Mouse (Mus musculus) C2C12 (cell line): ENCODE data around the gene Capn5. TPM values are rescaled to one million over a fixed set of nuclear protein-coding genes. Genes with fewer than 3 reads are reported as not detected.

Experiments
- H3K27me3 ChIP-seq: one replicate; pipeline ENCODE4 v1.6.1; 2011; ENCODE audit not compliant: control insufficient read depth, insufficient read depth, insufficient read length
- H3K36me3 ChIP-seq: one replicate; pipeline ENCODE4 v1.6.1; 2011; ENCODE audit not compliant: control insufficient read depth, insufficient read depth
- H3K4me3 ChIP-seq: one replicate; pipeline ENCODE4 v1.5.1; 2011; ENCODE audit warnings: mild to moderate bottlenecking, control low read depth; ENCODE audit not compliant: poor library complexity, insufficient read depth, severe bottlenecking
- H3K79me2 ChIP-seq: one replicate; pipeline ENCODE4 v1.6.1; 2011; ENCODE audit not compliant: control insufficient read depth, insufficient read depth
- H3K79me3 ChIP-seq: one replicate; pipeline ENCODE4 v1.6.1; 2011; ENCODE audit warnings: low read depth, control low read depth
- H3ac ChIP-seq: one replicate; pipeline ENCODE3; 2011; ENCODE audit warnings: low read depth; ENCODE audit not compliant: control insufficient read depth, insufficient read length
- CEBPB ChIP-seq: IDR thresholded peaks from one replicate; pipeline ENCODE4 v1.6.1; 2011; ENCODE audit warnings: low read depth, mild to moderate bottlenecking, control low read depth, moderate library complexity
- CTCF ChIP-seq: IDR thresholded peaks from one replicate; pipeline ENCODE4 v1.5.1; 2011; ENCODE audit not compliant: control insufficient read depth, insufficient read depth, insufficient read length
- FOSL1 ChIP-seq: IDR thresholded peaks from one replicate; pipeline ENCODE4 v1.8.0; 2011; ENCODE audit warnings: mild to moderate bottlenecking, low read length; ENCODE audit not compliant: poor library complexity, insufficient read depth, severe bottlenecking
- MAX ChIP-seq: IDR thresholded peaks from one replicate; pipeline ENCODE4 v1.6.1; 2011; ENCODE audit warnings: mild to moderate bottlenecking, control low read depth
- MYOD1 ChIP-seq: IDR thresholded peaks from one replicate; pipeline ENCODE4 v1.6.1; 2011; ENCODE audit warnings: low read depth; ENCODE audit not compliant: control insufficient read depth, insufficient read length
- MYOG ChIP-seq: IDR thresholded peaks from one replicate; pipeline ENCODE4 v1.6.1; 2011; ENCODE audit not compliant: control insufficient read depth, insufficient read length; ENCODE audit errors: extremely low read depth
- USF1 ChIP-seq: IDR thresholded peaks from one replicate; pipeline ENCODE4 v1.6.1; 2011; ENCODE audit warnings: low read depth, mild to moderate bottlenecking, control low read depth, moderate library complexity
- polyA plus RNA-seq: library from polyadenylated mRNA; unstranded; fragments of >200 nt; fragmentation: generic; extraction: Trizol; gene quantifications from one replicate; pipeline ENCODE4 v1.2.1, GENCODE M21; 2012; ENCODE audit warnings: missing spikeins

Capn5 gene
- polyA plus RNA-seq, 1 experiment, result 2.5 TPM

GRCm38 (mm10) chr7:98148721-98149407 is 29.2 kb downstream of the Capn5 start:
- TF ChIP-seq USF1 (no peak), CEBPB (no peak), MYOG (no peak), MYOD1 (no peak), CTCF (no peak), MAX (no peak), FOSL1 (no peak)
- Histone ChIP-seq H3ac (no peak overlapping the region), H3K4me3 (no peak overlapping the region), H3K27me3 (peaks cover 5% of the 10 kb centered on the region), H3K36me3 (no peaks in the 10 kb centered on the region), H3K79me3 (no peaks in the 10 kb centered on the region), H3K79me2 (no peaks in the 10 kb centered on the region)

GRCm38 (mm10) chr7:98147766-98148165 is 30.3 kb downstream of the Capn5 start:
- Histone ChIP-seq H3K27me3 (peaks cover 11% of the 10 kb centered on the region), H3K36me3 (no peaks in the 10 kb centered on the region), H3K79me3 (no peaks in the 10 kb centered on the region), H3ac (no peak overlapping the region), H3K4me3 (no peak overlapping the region), H3K79me2 (no peaks in the 10 kb centered on the region)
- TF ChIP-seq MAX, result no peak
- no peak for TF ChIP-seq USF1
- no peak for TF ChIP-seq MYOD1
- no peak for TF ChIP-seq FOSL1
- TF ChIP-seq CEBPB, result no peak
- no peak for TF ChIP-seq MYOG
- TF ChIP-seq CTCF, result no peak

GRCm38 (mm10) chr7:98146447-98146845 is 31.6 kb downstream of the Capn5 start:
- H3K27me3 ChIP-seq, result peaks cover 14% of the 10 kb centered on the region
- H3K79me3 ChIP-seq, result no peaks in the 10 kb centered on the region
- H3K4me3 ChIP-seq, result no peak overlapping the region
- no peaks in the 10 kb centered on the region for H3K79me2 ChIP-seq
- no peak overlapping the region for H3ac ChIP-seq
- TF ChIP-seq CTCF (no peak), CEBPB (no peak), MYOG (no peak), MYOD1 (no peak), USF1 (peak; percentile 63), MAX (peak; percentile 38)
- H3K36me3 ChIP-seq, result no peaks in the 10 kb centered on the region

GRCm38 (mm10) chr7:98145842-98146446 is 32.1 kb downstream of the Capn5 start:
- H3K79me2 ChIP-seq, result no peaks in the 10 kb centered on the region
- H3ac ChIP-seq, result no peak overlapping the region
- no peaks in the 10 kb centered on the region for H3K79me3 ChIP-seq
- H3K4me3 ChIP-seq, result no peak overlapping the region
- no peaks in the 10 kb centered on the region for H3K36me3 ChIP-seq
- H3K27me3 ChIP-seq, result peaks cover 14% of the 10 kb centered on the region
- TF ChIP-seq FOSL1 (no peak), MYOD1 (peak; percentile 75), CTCF (no peak)

GRCm38 (mm10) chr7:98145402-98145801 is 32.7 kb downstream of the Capn5 start, which contains the start of gene Omp:
Omp (minus strand) TSS chr7:98145502.
- Histone ChIP-seq H3K79me3 (no peaks in the 10 kb centered on the region), H3K27me3 (peaks cover 14% of the 10 kb centered on the region), H3ac (no peak within 1 kb of the TSS), H3K4me3 (no peak within 1 kb of the TSS), H3K36me3 (no peaks in the 10 kb centered on the region), H3K79me2 (no peaks in the 10 kb centered on the region)
- TF ChIP-seq MAX, result no peak
- no peak for TF ChIP-seq FOSL1
- no peak for TF ChIP-seq USF1
- no peak for TF ChIP-seq CEBPB
- no peak for TF ChIP-seq MYOG
- TF ChIP-seq MYOD1, result no peak

GRCm38 (mm10) chr7:98142648-98143047 is 35.4 kb downstream of the Capn5 start:
- Histone ChIP-seq H3K79me2 (no peaks in the 10 kb centered on the region), H3K4me3 (no peak overlapping the region), H3K36me3 (no peaks in the 10 kb centered on the region), H3K27me3 (peaks cover 14% of the 10 kb centered on the region), H3ac (no peak overlapping the region), H3K79me3 (no peaks in the 10 kb centered on the region)
- TF ChIP-seq CTCF, result no peak
- no peak for TF ChIP-seq MYOD1
- TF ChIP-seq USF1, result no peak
- TF ChIP-seq CEBPB, result no peak
- TF ChIP-seq MYOG, result no peak
- TF ChIP-seq MAX, result no peak
- TF ChIP-seq FOSL1, result no peak
